Mouse (Mus musculus): ENCODE results near the gene Ccdc80. TPM values are rescaled to one million over a fixed set of nuclear protein-coding genes. Genes with fewer than 3 reads are reported as not detected.

The Ccdc80 gene
- polyA plus RNA-seq, 1 experiment from 2014 or later, result 104 TPM

- 82% methylated on average over 2 of the region's 2 CpGs for WGBS
- no peak overlapping the region for H3K4me3 ChIP-seq (replicated peaks; ENCODE audit: low read length)
- no peak for ATAC-seq (ENCODE audit: insufficient read depth, low FRiP score)
- H3K9me3 ChIP-seq (replicated peaks; ENCODE audit: control insufficient read depth, low read length), result no peaks in the 10 kb centered on the region
- H3K9ac ChIP-seq (ENCODE audit: low read length), result no peak overlapping the region
- H3K27ac ChIP-seq (ENCODE audit: low read length), result no peak overlapping the region
- no peaks in the 10 kb centered on the region for H3K4me1 ChIP-seq (ENCODE audit: control insufficient read depth, insufficient read depth, low read length)
- no peak overlapping the region for H3K4me2 ChIP-seq (ENCODE audit: low read depth, low read length)
- no peaks in the 10 kb centered on the region for H3K27me3 ChIP-seq (ENCODE audit: control insufficient read depth, insufficient read depth, low read length)
- no peaks in the 10 kb centered on the region for H3K36me3 ChIP-seq (ENCODE audit: control insufficient read depth, insufficient read depth, low read length)
These were observed 34.9 kb downstream of the Ccdc80 start for GRCm38 (mm10) chr16:45127936-45128710.

GRCm38 (mm10) chr16:45141711-45142110 lies 48.5 kb downstream of the Ccdc80 start:
- WGBS, result 94% methylated on average over 5 of the region's 5 CpGs
- no peak overlapping the region for H3K4me3 ChIP-seq (replicated peaks; ENCODE audit: low read length)
- ATAC-seq (ENCODE audit: insufficient read depth, low FRiP score), result no peak
- H3K27ac ChIP-seq (ENCODE audit: low read length), result no peak overlapping the region
- H3K36me3 ChIP-seq (ENCODE audit: control insufficient read depth, insufficient read depth, low read length), result peaks cover 36% of the 10 kb centered on the region
- H3K4me2 ChIP-seq (ENCODE audit: low read depth, low read length), result no peak overlapping the region
- H3K27me3 ChIP-seq (ENCODE audit: control insufficient read depth, insufficient read depth, low read length), result no peaks in the 10 kb centered on the region
- no peaks in the 10 kb centered on the region for H3K4me1 ChIP-seq (ENCODE audit: control insufficient read depth, insufficient read depth, low read length)
- no peaks in the 10 kb centered on the region for H3K9me3 ChIP-seq (replicated peaks; ENCODE audit: control insufficient read depth, low read length)
- no peak overlapping the region for H3K9ac ChIP-seq (ENCODE audit: low read length)

- Histone ChIP-seq H3K4me2 (ENCODE audit: low read depth, low read length) (no peak overlapping the region), H3K4me1 (ENCODE audit: control insufficient read depth, insufficient read depth, low read length) (no peaks in the 10 kb centered on the region), H3K27me3 (ENCODE audit: control insufficient read depth, insufficient read depth, low read length) (no peaks in the 10 kb centered on the region), H3K9me3 (replicated peaks; ENCODE audit: control insufficient read depth, low read length) (no peaks in the 10 kb centered on the region), H3K4me3 (replicated peaks; ENCODE audit: low read length) (no peak overlapping the region), H3K27ac (ENCODE audit: low read length) (no peak overlapping the region), H3K36me3 (ENCODE audit: control insufficient read depth, insufficient read depth, low read length) (peaks cover 36% of the 10 kb centered on the region), H3K9ac (ENCODE audit: low read length) (no peak overlapping the region)
- no peak for ATAC-seq (ENCODE audit: insufficient read depth, low FRiP score)
- 91% methylated on average over 5 of the region's 5 CpGs for WGBS
These were observed 49.4 kb downstream of the Ccdc80 start for GRCm38 (mm10) chr16:45142565-45142964.

- Histone ChIP-seq H3K4me3 (replicated peaks; ENCODE audit: low read length) (no peak overlapping the region), H3K36me3 (ENCODE audit: control insufficient read depth, insufficient read depth, low read length) (peaks cover 31% of the 10 kb centered on the region), H3K4me2 (ENCODE audit: low read depth, low read length) (no peak overlapping the region), H3K4me1 (ENCODE audit: control insufficient read depth, insufficient read depth, low read length) (no peaks in the 10 kb centered on the region), H3K9ac (ENCODE audit: low read length) (no peak overlapping the region), H3K27me3 (ENCODE audit: control insufficient read depth, insufficient read depth, low read length) (no peaks in the 10 kb centered on the region), H3K9me3 (replicated peaks; ENCODE audit: control insufficient read depth, low read length) (no peaks in the 10 kb centered on the region), H3K27ac (ENCODE audit: low read length) (no peak overlapping the region)
- 50% methylated on average over 6 of the region's 6 CpGs for WGBS
- no peak for ATAC-seq (ENCODE audit: insufficient read depth, low FRiP score)
These were observed 51.9 kb downstream of the Ccdc80 start for GRCm38 (mm10) chr16:45145119-45145518.

GRCm38 (mm10) chr16:45148488-45149082 lies 55.4 kb downstream of the Ccdc80 start:
- Histone ChIP-seq H3K27me3 (ENCODE audit: control insufficient read depth, insufficient read depth, low read length) (no peaks in the 10 kb centered on the region), H3K9me3 (replicated peaks; ENCODE audit: control insufficient read depth, low read length) (no peaks in the 10 kb centered on the region), H3K4me3 (replicated peaks; ENCODE audit: low read length) (no peak overlapping the region), H3K9ac (ENCODE audit: low read length) (no peak overlapping the region), H3K36me3 (ENCODE audit: control insufficient read depth, insufficient read depth, low read length) (peaks cover 21% of the 10 kb centered on the region; the same call in 1 of the 2 replicates), H3K4me1 (ENCODE audit: control insufficient read depth, insufficient read depth, low read length) (no peaks in the 10 kb centered on the region), H3K27ac (ENCODE audit: low read length) (no peak overlapping the region), H3K4me2 (ENCODE audit: low read depth, low read length) (no peak overlapping the region)
- 90% methylated on average over 10 of the region's 10 CpGs for WGBS
- ATAC-seq (ENCODE audit: insufficient read depth, low FRiP score), result no peak

GRCm38 (mm10) chr16:45154741-45155250 lies 61.6 kb downstream of the Ccdc80 start:
- H3K27ac ChIP-seq (ENCODE audit: low read length), result no peak overlapping the region
- no peaks in the 10 kb centered on the region for H3K27me3 ChIP-seq (ENCODE audit: control insufficient read depth, insufficient read depth, low read length)
- H3K9me3 ChIP-seq (replicated peaks; ENCODE audit: control insufficient read depth, low read length), result no peaks in the 10 kb centered on the region
- no peak overlapping the region for H3K4me2 ChIP-seq (ENCODE audit: low read depth, low read length)
- no peak overlapping the region for H3K9ac ChIP-seq (ENCODE audit: low read length)
- H3K36me3 ChIP-seq (ENCODE audit: control insufficient read depth, insufficient read depth, low read length), result peaks cover under 1% of the 10 kb centered on the region; the same call in 1 of the 2 replicates
- H3K4me1 ChIP-seq (ENCODE audit: control insufficient read depth, insufficient read depth, low read length), result peaks cover 8% of the 10 kb centered on the region; the same call in 1 of the 2 replicates
- no peak overlapping the region for H3K4me3 ChIP-seq (replicated peaks; ENCODE audit: low read length)
- ATAC-seq (ENCODE audit: insufficient read depth, low FRiP score), result no peak
- WGBS, result 76% methylated on average over 3 of the region's 3 CpGs

GRCm38 (mm10) chr16:45158136-45158521 lies 64.9 kb downstream of the Ccdc80 start:
- Histone ChIP-seq H3K4me2 (ENCODE audit: low read depth, low read length) (peak overlapping the region; percentile 92), H3K4me3 (replicated peaks; ENCODE audit: low read length) (peak overlapping the region; percentile 89), H3K36me3 (ENCODE audit: control insufficient read depth, insufficient read depth, low read length) (no peaks in the 10 kb centered on the region), H3K9ac (ENCODE audit: low read length) (peak overlapping the region; percentile 87), H3K9me3 (replicated peaks; ENCODE audit: control insufficient read depth, low read length) (no peaks in the 10 kb centered on the region), H3K27me3 (ENCODE audit: control insufficient read depth, insufficient read depth, low read length) (no peaks in the 10 kb centered on the region), H3K27ac (ENCODE audit: low read length) (peak overlapping the region; percentile 91), H3K4me1 (ENCODE audit: control insufficient read depth, insufficient read depth, low read length) (peaks cover 12% of the 10 kb centered on the region; the same call in 1 of the 2 replicates)
- WGBS, result under 1% methylated on average over 20 of the region's 20 CpGs
- peak; percentile 78 for ATAC-seq (ENCODE audit: insufficient read depth, low FRiP score)

GRCm38 (mm10) chr16:45158522-45159388 lies 65.6 kb downstream of the Ccdc80 start, which contains the start of the genes Slc35a5 and Atg3:
Gene Slc35a5, minus strand, starts transcription at chr16:45158706.
Gene Atg3, plus strand, starts transcription at chr16:45158785.
- Histone ChIP-seq H3K27ac (ENCODE audit: low read length) (peak within 1 kb of the TSS; percentile 91), H3K36me3 (ENCODE audit: control insufficient read depth, insufficient read depth, low read length) (no peaks in the 10 kb centered on the region), H3K9me3 (replicated peaks; ENCODE audit: control insufficient read depth, low read length) (no peaks in the 10 kb centered on the region), H3K4me1 (ENCODE audit: control insufficient read depth, insufficient read depth, low read length) (peaks cover 12% of the 10 kb centered on the region; the same call in 1 of the 2 replicates), H3K4me2 (ENCODE audit: low read depth, low read length) (peak within 1 kb of the TSS; percentile 92), H3K4me3 (replicated peaks; ENCODE audit: low read length) (peak within 1 kb of the TSS; percentile 89), H3K9ac (ENCODE audit: low read length) (peak within 1 kb of the TSS; percentile 93), H3K27me3 (ENCODE audit: control insufficient read depth, insufficient read depth, low read length) (no peaks in the 10 kb centered on the region)
- ATAC-seq (ENCODE audit: insufficient read depth, low FRiP score), result peak; percentile 98
- WGBS, result under 1% methylated on average over 63 of the region's 64 CpGs

Data from stomach, embryonic 16.5 days (tissue).